Mouse (Mus musculus) adrenal gland, postnatal 14 days (tissue): Measurements from ENCODE around the gene Arhgap36. TPM values are rescaled to one million over a fixed set of nuclear protein-coding genes. Genes with fewer than 3 reads are reported as not detected.
A peak's percentile ranks its signal among the peaks of the same experiment; 100 is the strongest.

Experiments
- DNase-seq: peaks from one replicate; pipeline ENCODE4 v3.0.0; 2021; ENCODE audit warnings: mixed read lengths
- long read RNA-seq, 2 experiments: library from polyadenylated mRNA; stranded (forward); transcript quantifications; one replicate each; pipeline ENCODE4 v2.0.0; 2021
- total RNA-seq: library from RNA; stranded (reverse); gene quantifications from 2 replicates; pipeline ENCODE4 v1.2.3, GENCODE M21; 2021

The Arhgap36 gene
- 1.3 and 2.1 TPM in 2 replicates for total RNA-seq
- long read RNA-seq, experiment 1: 0 reads
- long read RNA-seq, experiment 2, partial matches to known transcripts: 1 of 3 reads
- long read RNA-seq, experiment 2, other reads (novel, unspliced or antisense): 0 of 3 reads

GRCm38 (mm10) chrX:49463442-49463970 lies at the start of gene Arhgap36:
Gene Arhgap36, plus strand, starts transcription at chrX:49463945.
- DNase-seq: no peak

- no peak for DNase-seq
Observed at GRCm38 (mm10) chrX:49457781-49458180, 6.0 kb upstream of the Arhgap36 start.

- DNase-seq: peak; percentile 25
Observed at GRCm38 (mm10) chrX:49470287-49471054, 6.7 kb downstream of the Arhgap36 start.

GRCm38 (mm10) chrX:49479968-49480809 lies 16.4 kb downstream of the Arhgap36 start:
- DNase-seq: no peak

GRCm38 (mm10) chrX:49480846-49481245 lies 17.1 kb downstream of the Arhgap36 start:
- DNase-seq: no peak

- DNase-seq: no peak
Observed at GRCm38 (mm10) chrX:49489141-49489540, 25.4 kb downstream of the Arhgap36 start.

- DNase-seq: no peak
Observed at GRCm38 (mm10) chrX:49493739-49494449, 30.1 kb downstream of the Arhgap36 start.

Other genes starting within 250 kb of the Arhgap36 start
- gene Enox2, start 175.7 kb upstream of the Arhgap36 start, total RNA-seq: 13.9 and 16.7 TPM in 2 replicates
- gene Olfr1320, start 208.4 kb downstream of the Arhgap36 start, total RNA-seq: not detected in 2 replicates